Mouse (Mus musculus): ENCODE measurements at regions not wholly inside any gene's neighbourhood (a gene's known extent, or its start where the extent isn't known, plus 50 kb on each side); places are given as distances from the start of the nearest gene placed in this dataset.

- 13% methylated on average over 6 of the region's 6 CpGs for WGBS
- no peaks in the 10 kb centered on the region for H3K36me3 ChIP-seq (ENCODE audit: insufficient read depth)
- H3K4me1 ChIP-seq (ENCODE audit: insufficient read depth) = peaks cover 4% of the 10 kb centered on the region; the same call in 1 of the 2 replicates
- H3K9me3 ChIP-seq (ENCODE audit: low read length) = no peaks in the 10 kb centered on the region
- TF ChIP-seq CTCF (IDR thresholded peaks at IDR 0.05; ENCODE audit: low read depth) = no peak
- no peak overlapping the region for H3K4me2 ChIP-seq (ENCODE audit: low read depth)
- no peak overlapping the region for H3K4me3 ChIP-seq (ENCODE audit: low read depth, low read length)
- no peak overlapping the region for H3K27ac ChIP-seq (ENCODE audit: low read depth, low read length)
- no peaks in the 10 kb centered on the region for H3K27me3 ChIP-seq (ENCODE audit: insufficient read depth, low read length)
- DNase-seq (no peak), ATAC-seq (no peak)
- H3K9ac ChIP-seq = no peak overlapping the region
These were observed 80.2 kb upstream of the Lrig3 start for GRCm38 (mm10) chr10:125885796-125886195.

GRCm38 (mm10) chr10:125892122-125892521, 73.8 kb upstream of the Lrig3 start:
- no peaks in the 10 kb centered on the region for H3K36me3 ChIP-seq (ENCODE audit: insufficient read depth)
- no peak overlapping the region for H3K27ac ChIP-seq (ENCODE audit: low read depth, low read length)
- ATAC-seq = no peak
- no peak for DNase-seq
- H3K27me3 ChIP-seq (ENCODE audit: insufficient read depth, low read length) = no peaks in the 10 kb centered on the region
- H3K9me3 ChIP-seq (ENCODE audit: low read length) = no peaks in the 10 kb centered on the region
- H3K4me2 ChIP-seq (ENCODE audit: low read depth) = no peak overlapping the region
- no peak overlapping the region for H3K4me3 ChIP-seq (ENCODE audit: low read depth, low read length)
- TF ChIP-seq CTCF (IDR thresholded peaks at IDR 0.05; ENCODE audit: low read depth) = no peak
- H3K4me1 ChIP-seq (ENCODE audit: insufficient read depth) = no peaks in the 10 kb centered on the region
- no peak overlapping the region for H3K9ac ChIP-seq
- 88% methylated on average over 7 of the region's 7 CpGs for whole genome bisulfite sequencing

GRCm38 (mm10) chr10:125895744-125896482, 70.1 kb upstream of the Lrig3 start:
- H3K27ac ChIP-seq (ENCODE audit: low read depth, low read length) = no peak overlapping the region
- WGBS = 50% methylated on average over 7 of the region's 7 CpGs
- no peak overlapping the region for H3K4me3 ChIP-seq (ENCODE audit: low read depth, low read length)
- H3K36me3 ChIP-seq (ENCODE audit: insufficient read depth) = no peaks in the 10 kb centered on the region
- H3K27me3 ChIP-seq (ENCODE audit: insufficient read depth, low read length) = no peaks in the 10 kb centered on the region
- no peaks in the 10 kb centered on the region for H3K4me1 ChIP-seq (ENCODE audit: insufficient read depth)
- H3K4me2 ChIP-seq (ENCODE audit: low read depth) = no peak overlapping the region
- no peak overlapping the region for H3K9ac ChIP-seq
- TF ChIP-seq CTCF (IDR thresholded peaks at IDR 0.05; ENCODE audit: low read depth) = no peak
- H3K9me3 ChIP-seq (ENCODE audit: low read length) = no peaks in the 10 kb centered on the region
- DNase-seq (no peak), ATAC-seq (no peak)

- Histone ChIP-seq H3K36me3 (ENCODE audit: insufficient read depth) (no peaks in the 10 kb centered on the region), H3K9ac (no peak overlapping the region), H3K27me3 (ENCODE audit: insufficient read depth, low read length) (no peaks in the 10 kb centered on the region), H3K4me2 (ENCODE audit: low read depth) (no peak overlapping the region), H3K27ac (ENCODE audit: low read depth, low read length) (no peak overlapping the region), H3K4me3 (ENCODE audit: low read depth, low read length) (no peak overlapping the region), H3K9me3 (ENCODE audit: low read length) (no peaks in the 10 kb centered on the region), H3K4me1 (ENCODE audit: insufficient read depth) (no peaks in the 10 kb centered on the region)
- no peak for TF ChIP-seq CTCF (IDR thresholded peaks at IDR 0.05; ENCODE audit: low read depth)
- ATAC-seq (no peak), DNase-seq (no peak)
- WGBS = 73% methylated on average over 5 of the region's 5 CpGs
These were observed 69.3 kb upstream of the Lrig3 start for GRCm38 (mm10) chr10:125896646-125897045.

- Histone ChIP-seq H3K4me1 (ENCODE audit: insufficient read depth) (no peaks in the 10 kb centered on the region), H3K9ac (no peak overlapping the region), H3K4me3 (ENCODE audit: low read depth, low read length) (no peak overlapping the region), H3K36me3 (ENCODE audit: insufficient read depth) (no peaks in the 10 kb centered on the region), H3K27me3 (ENCODE audit: insufficient read depth, low read length) (no peaks in the 10 kb centered on the region), H3K4me2 (ENCODE audit: low read depth) (no peak overlapping the region), H3K27ac (ENCODE audit: low read depth, low read length) (no peak overlapping the region), H3K9me3 (ENCODE audit: low read length) (no peaks in the 10 kb centered on the region)
- DNase-seq (no peak), ATAC-seq (no peak)
- 91% methylated on average over 4 of the region's 4 CpGs for WGBS
- TF ChIP-seq CTCF (IDR thresholded peaks at IDR 0.05; ENCODE audit: low read depth) = no peak
These were observed 66.5 kb upstream of the Lrig3 start for GRCm38 (mm10) chr10:125899504-125899903.

GRCm38 (mm10) chr10:125900562-125900961, 65.4 kb upstream of the Lrig3 start:
- Histone ChIP-seq H3K9ac (no peak overlapping the region), H3K27ac (ENCODE audit: low read depth, low read length) (no peak overlapping the region), H3K4me2 (ENCODE audit: low read depth) (no peak overlapping the region), H3K9me3 (ENCODE audit: low read length) (no peaks in the 10 kb centered on the region), H3K4me1 (ENCODE audit: insufficient read depth) (no peaks in the 10 kb centered on the region), H3K36me3 (ENCODE audit: insufficient read depth) (no peaks in the 10 kb centered on the region), H3K27me3 (ENCODE audit: insufficient read depth, low read length) (no peaks in the 10 kb centered on the region), H3K4me3 (ENCODE audit: low read depth, low read length) (no peak overlapping the region)
- no peak for TF ChIP-seq CTCF (IDR thresholded peaks at IDR 0.05; ENCODE audit: low read depth)
- DNase-seq (no peak), ATAC-seq (no peak)
- WGBS = 96% methylated on average over 2 of the region's 2 CpGs

- no peak for TF ChIP-seq CTCF (IDR thresholded peaks at IDR 0.05; ENCODE audit: low read depth)
- ATAC-seq = no peak
These were observed 63.3 kb upstream of the Lrig3 start for GRCm38 (mm10) chr10:125902668-125903067.

More at GRCm38 (mm10) chr10:125902668-125903067, 63.3 kb upstream of the Lrig3 start:
- H3K9ac ChIP-seq = no peak overlapping the region
- no peaks in the 10 kb centered on the region for H3K4me1 ChIP-seq (ENCODE audit: insufficient read depth)
- H3K9me3 ChIP-seq (ENCODE audit: low read length) = no peaks in the 10 kb centered on the region
- H3K4me3 ChIP-seq (ENCODE audit: low read depth, low read length) = no peak overlapping the region
- no peaks in the 10 kb centered on the region for H3K27me3 ChIP-seq (ENCODE audit: insufficient read depth, low read length)
- 81% methylated on average over 5 of the region's 5 CpGs for WGBS
- no peak overlapping the region for H3K4me2 ChIP-seq (ENCODE audit: low read depth)
- H3K36me3 ChIP-seq (ENCODE audit: insufficient read depth) = no peaks in the 10 kb centered on the region
- DNase-seq = no peak
- H3K27ac ChIP-seq (ENCODE audit: low read depth, low read length) = no peak overlapping the region

Data from forebrain, postnatal 0 days (tissue).